Mouse (Mus musculus): ENCODE results near the gene Mipep.

GRCm38 (mm10) chr14:60845261-60846045 lies 61.1 kb downstream of the Mipep start:
- TF ChIP-seq POLR2A (IDR thresholded peaks at IDR 0.05; ENCODE audit: insufficient read depth, low read depth, low read length) (no peak), CTCF (IDR thresholded peaks at IDR 0.05; ENCODE audit: insufficient read depth, low read depth, low read length) (no peak)
